Mouse (Mus musculus) stomach, postnatal 0 days (tissue): ENCODE results near the gene Ehd3. TPM values are rescaled to one million over a fixed set of nuclear protein-coding genes. Genes with fewer than 3 reads are reported as not detected.

ENCODE experiments used
- ATAC-seq: fragments of 200-750 bp; cut with Nextera tagmentation; 2 replicates; pipeline ENCODE4 v1.8.0; 2017; ENCODE audit not compliant: low FRiP score, low TSS enrichment
- DNase-seq: peaks from one replicate; pipeline ENCODE4 v3.0.0-alpha.2; 2016; ENCODE audit warnings: low spot score
- H3K27ac ChIP-seq: fragments of 300-500 bp; sonication (generic); replicated peaks from 2 replicates; pipeline ENCODE4 v1.5.1; 2014; ENCODE audit warnings: mild to moderate bottlenecking, control low read depth
- H3K27me3 ChIP-seq: fragments of 300-500 bp; sonication (generic); 2 replicates; pipeline ENCODE4 v1.6.1; 2014; ENCODE audit warnings: low read length; ENCODE audit not compliant: control insufficient read depth, insufficient read depth
- H3K36me3 ChIP-seq: fragments of 300-500 bp; sonication (generic); 2 replicates; pipeline ENCODE4 v1.6.1; 2014; ENCODE audit warnings: low read length, mixed read lengths; ENCODE audit not compliant: control insufficient read depth, insufficient read depth
- H3K4me1 ChIP-seq: fragments of 300-500 bp; sonication (generic); replicated peaks from 2 replicates; pipeline ENCODE4 v1.6.1; 2014; ENCODE audit warnings: antibody characterized with exemption; ENCODE audit not compliant: control insufficient read depth, insufficient read depth
- H3K4me2 ChIP-seq: fragments of 300-500 bp; sonication (generic); replicated peaks from 2 replicates; pipeline ENCODE4 v1.6.1; 2014; ENCODE audit warnings: low read depth, mild to moderate bottlenecking, control low read depth, moderate library complexity
- H3K4me3 ChIP-seq: fragments of 300-500 bp; sonication (generic); 2 replicates; pipeline ENCODE4 v1.5.1; 2014; ENCODE audit warnings: low read depth, low read length, control low read depth
- H3K9ac ChIP-seq: fragments of 300-500 bp; sonication (generic); 2 replicates; pipeline ENCODE4 v1.6.1; 2014; ENCODE audit warnings: mild to moderate bottlenecking, low read length, control low read depth, mixed read lengths
- H3K9me3 ChIP-seq: fragments of 300-500 bp; sonication (generic); 2 replicates; pipeline ENCODE4 v1.6.1; 2016; ENCODE audit warnings: low read length; ENCODE audit not compliant: control insufficient read depth
- CTCF ChIP-seq: IDR thresholded peaks from 2 replicates; pipeline ENCODE4 v1.5.1; 2016; ENCODE audit warnings: antibody characterized with exemption, low read depth, mild to moderate bottlenecking, moderate library complexity
- EP300 ChIP-seq: optimal IDR thresholded peaks from 2 replicates; pipeline ENCODE3; 2016; ENCODE audit warnings: antibody characterized with exemption
- WGBS: fragments of 180-500 bp; shearing (Covaris S2); extraction: QIAGEN DNeasy Blood & Tissue Kit; methylation state at CpG from one replicate; pipeline ENCODE4 v1.1.7; 2014; 5-methylcytosine and 5-hydroxymethylcytosine counted together
- polyA plus RNA-seq: library from polyadenylated mRNA; unstranded; fragments of >200 nt; fragmentation: Nextera tagmentation; extraction: Ambion mirVana; gene quantifications from 2 replicates; pipeline ENCODE4 v1.2.1, GENCODE M21; 2015

Gene Ehd3
- polyA plus RNA-seq, 1 experiment from 2014 or later = 2.9 TPM

GRCm38 (mm10) chr17:73797706-73798105 is 6.2 kb upstream of the Ehd3 start:
- ATAC-seq (no peak), DNase-seq (no peak)
- Histone ChIP-seq H3K9me3 (no peaks in the 10 kb centered on the region), H3K27me3 (no peaks in the 10 kb centered on the region), H3K27ac (no peak overlapping the region), H3K9ac (no peak overlapping the region), H3K36me3 (no peaks in the 10 kb centered on the region), H3K4me3 (no peak overlapping the region), H3K4me1 (no peaks in the 10 kb centered on the region), H3K4me2 (no peak overlapping the region)
- WGBS = 76% methylated on average over 4 of the region's 4 CpGs
- no peak for TF ChIP-seq CTCF

GRCm38 (mm10) chr17:73804592-73805271 is 798 bp downstream of the Ehd3 start:
- under 1% methylated on average over 45 of the region's 45 CpGs for WGBS
- peak; percentile 87 for DNase-seq
- no peak overlapping the region for H3K27ac ChIP-seq
- H3K4me3 ChIP-seq = peak overlapping the region; percentile 58
- H3K36me3 ChIP-seq = no peaks in the 10 kb centered on the region
- no peaks in the 10 kb centered on the region for H3K9me3 ChIP-seq
- peak; percentile 89 for ATAC-seq
- no peaks in the 10 kb centered on the region for H3K4me1 ChIP-seq
- peak overlapping the region; percentile 69 for H3K4me2 ChIP-seq
- TF ChIP-seq EP300 (no peak), CTCF (peak; percentile 82)
- peak overlapping the region; percentile 63 for H3K9ac ChIP-seq
- no peaks in the 10 kb centered on the region for H3K27me3 ChIP-seq

- WGBS = 74% methylated on average over 6 of the region's 6 CpGs
- Histone ChIP-seq H3K27ac (no peak overlapping the region), H3K4me2 (no peak overlapping the region), H3K9me3 (no peaks in the 10 kb centered on the region), H3K36me3 (no peaks in the 10 kb centered on the region), H3K4me1 (no peaks in the 10 kb centered on the region), H3K4me3 (no peak overlapping the region), H3K27me3 (no peaks in the 10 kb centered on the region), H3K9ac (no peak overlapping the region)
- TF ChIP-seq EP300 (no peak), CTCF (no peak)
- ATAC-seq (no peak), DNase-seq (no peak)
Observed at GRCm38 (mm10) chr17:73806331-73806730, 2.4 kb downstream of the Ehd3 start.

DNA sequence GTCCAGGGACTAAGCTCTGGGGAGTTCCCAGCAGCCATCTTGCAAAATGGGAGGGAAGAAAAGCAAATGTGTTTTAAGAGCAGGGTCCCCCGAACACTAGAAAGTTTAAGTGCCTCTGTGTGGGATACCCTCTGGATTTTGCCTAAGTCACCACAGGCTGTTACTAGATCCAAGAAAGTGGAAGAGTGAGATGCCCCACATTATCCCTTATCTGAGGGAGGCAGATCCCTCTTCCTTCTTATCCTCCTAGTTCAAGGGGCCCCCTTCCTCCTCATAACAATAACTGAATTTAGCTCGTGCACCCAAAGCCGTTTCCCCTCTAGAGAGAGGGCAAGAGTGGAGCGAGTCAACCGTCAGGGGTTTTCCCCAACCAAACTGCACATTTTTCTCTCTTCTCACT is 3.3 kb downstream of the Ehd3 start:
- TF ChIP-seq CTCF (no peak), EP300 (no peak)
- no peaks in the 10 kb centered on the region for H3K27me3 ChIP-seq
- no peak for DNase-seq
- WGBS = 83% methylated on average over 5 of the region's 5 CpGs
- no peak overlapping the region for H3K4me3 ChIP-seq
- no peak overlapping the region for H3K9ac ChIP-seq
- no peak for ATAC-seq
- H3K27ac ChIP-seq = no peak overlapping the region
- no peaks in the 10 kb centered on the region for H3K4me1 ChIP-seq
- H3K36me3 ChIP-seq = no peaks in the 10 kb centered on the region
- no peak overlapping the region for H3K4me2 ChIP-seq
- H3K9me3 ChIP-seq = no peaks in the 10 kb centered on the region

- DNase-seq (no peak), ATAC-seq (peak; percentile 59; the same call in 1 of the 2 replicates)
- Histone ChIP-seq H3K4me3 (no peak overlapping the region), H3K36me3 (no peaks in the 10 kb centered on the region), H3K9ac (no peak overlapping the region), H3K27me3 (no peaks in the 10 kb centered on the region), H3K4me1 (no peaks in the 10 kb centered on the region), H3K4me2 (no peak overlapping the region), H3K27ac (0 out of 2 replicates have a peak overlapping the region, but pooled peaks have one; percentile 30), H3K9me3 (no peaks in the 10 kb centered on the region)
- TF ChIP-seq EP300 = no peak
- peak; percentile 17; the same call in 1 of the 2 replicates for TF ChIP-seq CTCF
- WGBS = 40% methylated on average over 6 of the region's 6 CpGs
Observed at GRCm38 (mm10) chr17:73808431-73808830, 4.5 kb downstream of the Ehd3 start.

GRCm38 (mm10) chr17:73810801-73811200 is 6.9 kb downstream of the Ehd3 start:
- TF ChIP-seq EP300 (no peak), CTCF (no peak)

More at GRCm38 (mm10) chr17:73810801-73811200, 6.9 kb downstream of the Ehd3 start:
- no peaks in the 10 kb centered on the region for H3K4me1 ChIP-seq
- 66% methylated on average over 1 of the region's 1 CpGs for WGBS
- no peak for DNase-seq
- H3K4me3 ChIP-seq = no peak overlapping the region
- no peaks in the 10 kb centered on the region for H3K36me3 ChIP-seq
- ATAC-seq = no peak
- no peak overlapping the region for H3K4me2 ChIP-seq
- no peaks in the 10 kb centered on the region for H3K27me3 ChIP-seq
- H3K9me3 ChIP-seq = no peaks in the 10 kb centered on the region
- no peak overlapping the region for H3K9ac ChIP-seq
- no peak overlapping the region for H3K27ac ChIP-seq
